Mouse (Mus musculus) colon, adult 2 months (tissue): Measurements from ENCODE around the gene Gm17622. TPM values are rescaled to one million over a fixed set of nuclear protein-coding genes. Genes with fewer than 3 reads are reported as not detected.

Experiments used
- polyA plus RNA-seq: library from polyadenylated mRNA; depleted of rRNA; stranded (reverse); fragments of >200 nt; gene quantifications from 2 replicates; pipeline ENCODE4 v1.2.3, GENCODE M21; 2012; rRNA removed

Gm17622 gene
- not detected in 2 replicates for polyA plus RNA-seq

DNA sequence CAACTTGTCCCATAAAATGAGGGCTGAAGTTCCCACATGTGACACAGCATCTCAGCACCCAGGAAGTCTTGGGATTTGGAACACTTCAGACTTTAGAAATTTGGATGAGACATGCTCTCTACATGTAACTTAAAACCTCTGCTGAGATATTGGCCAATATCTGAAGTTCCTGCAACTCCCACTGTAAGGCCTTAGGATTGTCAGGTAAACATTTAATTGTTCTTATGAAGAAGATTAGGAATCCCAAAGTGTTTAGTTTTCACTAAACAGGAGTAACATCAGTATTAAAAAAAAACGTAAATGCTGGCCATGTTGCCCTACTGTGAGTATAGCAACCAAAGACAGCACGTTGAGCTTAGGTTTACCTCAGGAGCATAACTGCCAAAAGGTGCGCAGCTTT is at the start of gene Gm17622:
Gene Gm17622, plus strand, starts transcription at position 301 of the 400 bp plus-strand sequence.

DNA sequence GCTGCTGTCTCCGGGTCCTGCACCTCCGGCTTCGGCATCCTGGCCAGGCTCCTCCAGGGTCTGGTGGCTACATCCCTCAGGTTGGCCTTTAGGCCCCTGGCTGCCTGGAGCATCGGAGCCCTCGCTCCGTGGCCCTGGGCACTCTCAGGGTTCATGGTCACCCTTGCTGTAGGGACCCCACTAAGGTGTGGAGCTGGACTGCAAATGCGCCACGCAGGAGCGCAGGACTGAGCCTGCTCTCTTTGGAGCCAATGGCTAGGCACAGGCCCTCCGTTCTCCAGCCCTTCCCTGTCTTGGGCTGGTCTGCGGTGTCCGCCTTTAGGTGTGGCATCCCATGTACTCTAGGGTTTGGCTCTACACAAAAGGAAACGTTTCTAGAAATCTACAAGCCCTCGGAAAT is 19.6 kb upstream of the Gm17622 start, which contains the start of gene Ankdd1b:
Gene Ankdd1b, minus strand, starts transcription at position 242 of the 400 bp plus-strand sequence.

Other genes with a start within 250 kb of the Gm17622 start
- 3.2 and 4.1 TPM in 2 replicates for gene Poc5, start 102.4 kb upstream of the Gm17622 start, polyA plus RNA-seq
- gene Ankdd1b, start 19.5 kb upstream of the Gm17622 start, polyA plus RNA-seq = 1.8 and 3.6 TPM in 2 replicates
- 1.1 and 1.2 TPM in 2 replicates for gene Polk, start 51.8 kb downstream of the Gm17622 start, polyA plus RNA-seq
- 14.7 and 21.7 TPM in 2 replicates for gene Col4a3bp, start 51.9 kb downstream of the Gm17622 start, polyA plus RNA-seq
- 21.0 and 23.3 TPM in 2 replicates for gene Hmgcr, start 180.2 kb downstream of the Gm17622 start, polyA plus RNA-seq